Mouse (Mus musculus): ENCODE data around the gene Abcc12. TPM values are rescaled to one million over a fixed set of nuclear protein-coding genes. Genes with fewer than 3 reads are reported as not detected.

Abcc12 gene
- polyA plus RNA-seq, 1 experiment from 2014 or later = 0.14 TPM

DNA sequence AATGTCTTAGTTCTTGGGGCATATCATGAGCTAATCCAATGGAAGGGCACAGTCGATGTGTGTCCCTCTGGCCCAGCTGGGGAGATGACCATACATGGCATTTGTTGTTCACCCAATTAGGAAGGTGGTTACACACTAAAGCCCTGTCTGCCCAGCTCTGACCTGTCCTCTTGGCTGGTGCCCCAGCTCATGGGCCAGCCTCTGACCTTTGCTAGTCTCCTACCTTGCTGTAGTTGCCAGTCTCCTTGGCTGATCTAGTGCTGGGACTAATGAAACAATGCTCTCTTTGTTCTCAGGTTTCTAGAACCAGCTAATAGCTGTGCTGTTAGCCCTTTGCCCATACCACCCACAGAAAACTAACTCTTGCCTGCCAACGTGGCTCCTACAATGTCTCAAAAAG, 22.7 kb upstream of the Abcc12 start:
- no peak for ATAC-seq (ENCODE audit: insufficient read depth, low FRiP score)
- Histone ChIP-seq H3K9me3 (replicated peaks; ENCODE audit: control insufficient read depth, low read length) (no peaks in the 10 kb centered on the region), H3K9ac (ENCODE audit: low read length) (no peak overlapping the region), H3K27me3 (ENCODE audit: control insufficient read depth, insufficient read depth, low read length) (no peaks in the 10 kb centered on the region), H3K4me2 (ENCODE audit: low read depth, low read length) (no peak overlapping the region), H3K27ac (ENCODE audit: low read length) (no peak overlapping the region), H3K4me1 (ENCODE audit: control insufficient read depth, insufficient read depth, low read length) (no peaks in the 10 kb centered on the region), H3K4me3 (replicated peaks; ENCODE audit: low read length) (no peak overlapping the region), H3K36me3 (ENCODE audit: control insufficient read depth, insufficient read depth, low read length) (no peaks in the 10 kb centered on the region)
- 58% methylated on average over 2 of the region's 2 CpGs for WGBS

DNA sequence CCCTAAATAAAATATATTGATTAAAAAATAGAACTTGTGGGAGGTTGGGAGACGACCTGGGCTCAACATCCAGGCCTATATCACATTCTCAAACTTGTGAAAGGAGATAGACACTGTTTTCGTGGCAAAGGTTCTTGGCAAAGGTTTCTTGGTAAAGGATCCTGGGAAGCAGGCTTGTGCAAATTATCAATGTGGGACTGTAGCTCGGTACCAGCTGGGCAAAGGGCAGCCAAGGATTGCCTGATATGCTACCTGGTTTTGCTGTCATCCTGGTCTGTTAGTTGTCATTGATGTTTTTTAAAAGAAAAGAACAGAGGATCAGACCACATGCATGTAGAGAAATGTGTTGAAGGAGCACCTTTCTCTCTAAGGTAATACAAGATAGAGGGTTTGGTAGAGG, 19.8 kb upstream of the Abcc12 start:
- no peak overlapping the region for H3K4me3 ChIP-seq (replicated peaks; ENCODE audit: low read length)
- H3K9me3 ChIP-seq (replicated peaks; ENCODE audit: control insufficient read depth, low read length) = no peaks in the 10 kb centered on the region
- H3K9ac ChIP-seq (ENCODE audit: low read length) = no peak overlapping the region
- H3K4me2 ChIP-seq (ENCODE audit: low read depth, low read length) = no peak overlapping the region
- H3K36me3 ChIP-seq (ENCODE audit: control insufficient read depth, insufficient read depth, low read length) = no peaks in the 10 kb centered on the region
- WGBS = 74% methylated on average over 3 of the region's 3 CpGs
- no peak overlapping the region for H3K27ac ChIP-seq (ENCODE audit: low read length)
- no peak for ATAC-seq (ENCODE audit: insufficient read depth, low FRiP score)
- H3K4me1 ChIP-seq (ENCODE audit: control insufficient read depth, insufficient read depth, low read length) = no peaks in the 10 kb centered on the region
- H3K27me3 ChIP-seq (ENCODE audit: control insufficient read depth, insufficient read depth, low read length) = no peaks in the 10 kb centered on the region

DNA sequence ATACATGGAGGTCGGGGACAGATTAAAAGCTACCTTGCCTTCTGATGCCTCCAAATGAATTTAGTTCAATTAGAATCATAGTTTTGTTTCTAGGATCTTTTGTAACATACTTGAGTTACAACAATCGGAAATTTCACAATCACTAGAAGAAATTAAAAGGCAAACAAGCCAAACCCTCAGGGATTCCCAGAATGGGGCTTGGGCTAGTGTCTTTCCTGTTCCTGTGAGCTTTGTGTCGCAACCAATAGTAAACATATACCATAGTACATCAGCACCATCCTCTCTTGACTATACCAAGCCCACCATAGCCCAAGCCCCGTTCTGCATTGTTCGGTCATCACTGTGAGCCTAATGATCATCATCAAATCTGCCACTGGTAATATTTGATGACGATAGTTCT, 18.8 kb upstream of the Abcc12 start:
- no peak overlapping the region for H3K27ac ChIP-seq (ENCODE audit: low read length)
- no peak overlapping the region for H3K9ac ChIP-seq (ENCODE audit: low read length)
- WGBS = 88% methylated on average over 6 of the region's 6 CpGs

DNA sequence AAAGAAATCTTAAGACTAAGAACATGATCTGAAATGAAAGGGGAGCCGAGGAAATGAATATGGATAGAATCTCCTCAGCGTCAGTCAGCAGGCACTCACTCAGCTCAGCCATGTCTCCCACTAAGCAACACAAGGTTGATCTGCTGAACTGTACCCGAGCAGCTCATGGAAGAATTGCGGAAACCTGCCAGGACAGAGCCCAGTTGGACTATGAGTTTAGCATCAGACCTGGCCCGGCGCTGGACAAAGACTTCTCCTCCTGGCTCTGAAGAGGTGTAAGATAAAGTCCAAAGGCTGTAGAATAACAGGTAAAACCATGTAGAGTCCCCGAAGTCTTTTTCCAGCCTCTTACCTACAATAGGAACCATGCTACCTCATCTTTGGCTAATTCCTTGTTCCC, 17.2 kb upstream of the Abcc12 start:
- no peak for ATAC-seq (ENCODE audit: insufficient read depth, low FRiP score)
- no peaks in the 10 kb centered on the region for H3K4me1 ChIP-seq (ENCODE audit: control insufficient read depth, insufficient read depth, low read length)
- H3K9me3 ChIP-seq (replicated peaks; ENCODE audit: control insufficient read depth, low read length) = no peaks in the 10 kb centered on the region
- no peaks in the 10 kb centered on the region for H3K27me3 ChIP-seq (ENCODE audit: control insufficient read depth, insufficient read depth, low read length)
- H3K9ac ChIP-seq (ENCODE audit: low read length) = no peak overlapping the region
- H3K36me3 ChIP-seq (ENCODE audit: control insufficient read depth, insufficient read depth, low read length) = no peaks in the 10 kb centered on the region
- H3K27ac ChIP-seq (ENCODE audit: low read length) = no peak overlapping the region
- no peak overlapping the region for H3K4me3 ChIP-seq (replicated peaks; ENCODE audit: low read length)
- H3K4me2 ChIP-seq (ENCODE audit: low read depth, low read length) = no peak overlapping the region
- 87% methylated on average over 7 of the region's 7 CpGs for WGBS

More for the DNA sequence above, 18.8 kb upstream of the Abcc12 start:
- no peaks in the 10 kb centered on the region for H3K27me3 ChIP-seq (ENCODE audit: control insufficient read depth, insufficient read depth, low read length)
- H3K36me3 ChIP-seq (ENCODE audit: control insufficient read depth, insufficient read depth, low read length) = no peaks in the 10 kb centered on the region
- no peak for ATAC-seq (ENCODE audit: insufficient read depth, low FRiP score)
- H3K4me2 ChIP-seq (ENCODE audit: low read depth, low read length) = no peak overlapping the region
- no peaks in the 10 kb centered on the region for H3K9me3 ChIP-seq (replicated peaks; ENCODE audit: control insufficient read depth, low read length)
- H3K4me1 ChIP-seq (ENCODE audit: control insufficient read depth, insufficient read depth, low read length) = no peaks in the 10 kb centered on the region
- H3K4me3 ChIP-seq (replicated peaks; ENCODE audit: low read length) = no peak overlapping the region

DNA sequence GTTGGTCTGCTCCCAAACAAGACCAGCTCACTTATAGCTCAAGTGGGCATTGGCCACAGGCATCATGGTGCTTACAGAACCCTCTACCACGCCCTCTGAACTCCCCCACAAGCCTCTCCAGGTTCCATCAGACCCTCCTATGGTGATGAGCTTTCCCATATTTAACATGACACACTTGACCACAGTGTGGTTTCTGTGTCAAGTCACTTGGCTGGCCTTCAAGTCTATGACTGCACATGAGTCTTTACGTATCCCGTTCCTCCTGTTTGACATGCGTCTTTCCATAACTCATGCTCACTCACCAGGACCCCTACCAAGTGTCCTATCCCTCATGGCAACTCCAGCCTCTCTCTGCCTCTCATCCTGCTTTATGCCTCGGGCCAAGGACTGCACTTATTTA, 15.2 kb upstream of the Abcc12 start:
- Histone ChIP-seq H3K27me3 (ENCODE audit: control insufficient read depth, insufficient read depth, low read length) (no peaks in the 10 kb centered on the region), H3K9ac (ENCODE audit: low read length) (no peak overlapping the region), H3K4me1 (ENCODE audit: control insufficient read depth, insufficient read depth, low read length) (no peaks in the 10 kb centered on the region), H3K27ac (ENCODE audit: low read length) (no peak overlapping the region), H3K9me3 (replicated peaks; ENCODE audit: control insufficient read depth, low read length) (no peaks in the 10 kb centered on the region), H3K4me3 (replicated peaks; ENCODE audit: low read length) (no peak overlapping the region), H3K36me3 (ENCODE audit: control insufficient read depth, insufficient read depth, low read length) (no peaks in the 10 kb centered on the region), H3K4me2 (ENCODE audit: low read depth, low read length) (no peak overlapping the region)
- ATAC-seq (ENCODE audit: insufficient read depth, low FRiP score) = no peak
- WGBS = 78% methylated on average over 5 of the region's 5 CpGs

DNA sequence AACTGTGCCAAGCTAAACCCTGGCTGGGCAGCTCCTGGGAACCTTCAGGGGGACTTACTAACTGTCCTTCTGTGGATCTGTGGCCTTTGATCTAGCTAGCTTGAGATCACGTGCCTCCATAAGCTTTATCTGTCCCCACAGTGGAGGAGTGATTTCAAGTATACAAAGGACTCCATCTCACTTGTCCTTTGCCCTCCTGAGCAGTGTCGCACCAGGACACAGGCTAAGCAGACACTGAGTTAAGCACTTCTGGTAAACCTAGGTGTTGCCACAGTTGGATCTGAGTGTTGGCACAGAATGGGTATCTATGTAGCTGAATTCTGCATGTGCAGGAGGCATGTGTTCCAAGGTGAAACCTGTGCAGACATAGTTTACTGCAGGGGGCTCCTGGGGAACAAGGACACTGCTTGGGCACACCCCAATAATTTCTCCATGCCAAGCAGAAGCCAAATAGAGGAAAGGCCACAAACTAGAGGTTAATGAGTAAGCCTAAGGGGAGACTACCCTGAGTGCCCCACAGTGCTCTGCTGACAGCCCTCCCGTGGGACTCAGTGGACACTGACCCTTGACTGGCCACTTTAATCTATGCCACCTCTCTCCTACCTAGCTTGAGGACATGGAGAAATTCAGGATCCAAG, 13.8 kb upstream of the Abcc12 start:
- Histone ChIP-seq H3K4me2 (ENCODE audit: low read depth, low read length) (no peak overlapping the region), H3K27ac (ENCODE audit: low read length) (no peak overlapping the region), H3K4me1 (ENCODE audit: control insufficient read depth, insufficient read depth, low read length) (no peaks in the 10 kb centered on the region), H3K27me3 (ENCODE audit: control insufficient read depth, insufficient read depth, low read length) (no peaks in the 10 kb centered on the region), H3K9ac (ENCODE audit: low read length) (no peak overlapping the region), H3K36me3 (ENCODE audit: control insufficient read depth, insufficient read depth, low read length) (no peaks in the 10 kb centered on the region), H3K9me3 (replicated peaks; ENCODE audit: control insufficient read depth, low read length) (no peaks in the 10 kb centered on the region), H3K4me3 (replicated peaks; ENCODE audit: low read length) (no peak overlapping the region)
- WGBS = 48% methylated on average over 3 of the region's 3 CpGs
- no peak for ATAC-seq (ENCODE audit: insufficient read depth, low FRiP score)

DNA sequence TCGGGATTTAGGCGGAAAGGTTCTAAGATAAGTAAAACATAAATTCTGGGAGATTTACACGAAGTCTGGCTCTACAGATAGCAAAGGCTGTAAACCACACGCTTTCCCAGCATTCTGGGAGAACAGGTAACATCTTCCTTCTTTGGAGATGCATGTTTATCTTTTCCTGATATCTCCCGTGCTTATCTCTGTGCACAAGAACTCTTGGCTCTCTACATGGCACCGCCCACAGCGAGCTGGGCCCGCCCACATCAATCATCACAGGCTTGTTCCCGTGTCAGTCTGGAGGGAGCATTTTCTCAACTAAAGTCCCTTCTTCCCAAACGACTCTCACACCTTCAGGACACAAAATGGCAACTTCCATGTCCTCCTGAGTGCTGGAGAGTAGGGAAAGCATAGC, 12.6 kb upstream of the Abcc12 start:
- ATAC-seq (ENCODE audit: insufficient read depth, low FRiP score) = no peak
- Histone ChIP-seq H3K4me1 (ENCODE audit: control insufficient read depth, insufficient read depth, low read length) (no peaks in the 10 kb centered on the region), H3K9ac (ENCODE audit: low read length) (no peak overlapping the region), H3K27ac (ENCODE audit: low read length) (no peak overlapping the region), H3K4me3 (replicated peaks; ENCODE audit: low read length) (no peak overlapping the region), H3K9me3 (replicated peaks; ENCODE audit: control insufficient read depth, low read length) (no peaks in the 10 kb centered on the region), H3K27me3 (ENCODE audit: control insufficient read depth, insufficient read depth, low read length) (no peaks in the 10 kb centered on the region), H3K4me2 (ENCODE audit: low read depth, low read length) (no peak overlapping the region), H3K36me3 (ENCODE audit: control insufficient read depth, insufficient read depth, low read length) (no peaks in the 10 kb centered on the region)
- 49% methylated on average over 10 of the region's 10 CpGs for whole genome bisulfite sequencing

DNA sequence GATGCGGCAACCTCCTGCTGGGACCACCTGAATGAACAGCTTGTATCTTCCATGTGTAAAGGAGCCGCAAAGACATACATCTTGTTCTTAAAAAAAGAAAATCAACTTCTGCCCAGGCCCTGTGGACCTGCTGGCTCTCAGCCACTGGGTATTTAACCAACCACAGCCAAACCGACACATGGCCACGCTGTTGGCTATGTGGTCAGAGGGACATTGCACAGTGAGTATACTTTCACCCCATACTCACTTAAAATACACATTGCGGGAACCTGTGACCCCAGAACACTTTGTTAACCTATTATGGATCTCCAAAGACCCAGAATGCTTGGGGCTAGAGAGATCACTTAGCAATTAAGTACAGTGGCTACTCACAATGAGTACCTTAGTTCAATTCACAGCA, 7.9 kb upstream of the Abcc12 start:
- Histone ChIP-seq H3K4me1 (ENCODE audit: control insufficient read depth, insufficient read depth, low read length) (no peaks in the 10 kb centered on the region), H3K27ac (ENCODE audit: low read length) (no peak overlapping the region), H3K27me3 (ENCODE audit: control insufficient read depth, insufficient read depth, low read length) (no peaks in the 10 kb centered on the region), H3K4me3 (replicated peaks; ENCODE audit: low read length) (no peak overlapping the region), H3K9me3 (replicated peaks; ENCODE audit: control insufficient read depth, low read length) (no peaks in the 10 kb centered on the region), H3K36me3 (ENCODE audit: control insufficient read depth, insufficient read depth, low read length) (no peaks in the 10 kb centered on the region), H3K9ac (ENCODE audit: low read length) (no peak overlapping the region), H3K4me2 (ENCODE audit: low read depth, low read length) (no peak overlapping the region)
- no peak for ATAC-seq (ENCODE audit: insufficient read depth, low FRiP score)
- WGBS = 83% methylated on average over 5 of the region's 5 CpGs

DNA sequence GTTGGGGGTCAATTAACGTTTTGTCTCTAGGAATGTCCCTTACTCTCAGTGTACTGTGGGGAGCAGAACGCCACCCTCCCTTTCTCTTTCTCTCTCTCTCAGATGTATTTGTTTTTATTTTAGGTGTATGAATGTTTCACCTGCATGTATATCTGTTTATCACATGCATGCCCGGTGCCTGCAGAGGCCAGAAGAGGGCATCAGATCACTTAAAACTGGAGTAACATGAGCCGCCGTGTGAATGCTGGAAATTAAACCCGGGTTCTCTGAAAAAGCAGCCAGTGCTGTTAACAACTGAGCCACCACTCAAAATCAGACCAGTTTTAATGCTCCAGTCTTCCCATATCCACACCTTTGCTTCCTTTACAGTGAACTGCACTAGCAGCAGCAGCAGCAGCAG, 6.2 kb upstream of the Abcc12 start:
- Histone ChIP-seq H3K36me3 (ENCODE audit: control insufficient read depth, insufficient read depth, low read length) (no peaks in the 10 kb centered on the region), H3K27ac (ENCODE audit: low read length) (no peak overlapping the region), H3K9ac (ENCODE audit: low read length) (no peak overlapping the region), H3K4me2 (ENCODE audit: low read depth, low read length) (no peak overlapping the region), H3K4me1 (ENCODE audit: control insufficient read depth, insufficient read depth, low read length) (no peaks in the 10 kb centered on the region), H3K9me3 (replicated peaks; ENCODE audit: control insufficient read depth, low read length) (no peaks in the 10 kb centered on the region), H3K27me3 (ENCODE audit: control insufficient read depth, insufficient read depth, low read length) (no peaks in the 10 kb centered on the region), H3K4me3 (replicated peaks; ENCODE audit: low read length) (no peak overlapping the region)
- WGBS = 47% methylated on average over 6 of the region's 6 CpGs
- ATAC-seq (ENCODE audit: insufficient read depth, low FRiP score) = no peak

DNA sequence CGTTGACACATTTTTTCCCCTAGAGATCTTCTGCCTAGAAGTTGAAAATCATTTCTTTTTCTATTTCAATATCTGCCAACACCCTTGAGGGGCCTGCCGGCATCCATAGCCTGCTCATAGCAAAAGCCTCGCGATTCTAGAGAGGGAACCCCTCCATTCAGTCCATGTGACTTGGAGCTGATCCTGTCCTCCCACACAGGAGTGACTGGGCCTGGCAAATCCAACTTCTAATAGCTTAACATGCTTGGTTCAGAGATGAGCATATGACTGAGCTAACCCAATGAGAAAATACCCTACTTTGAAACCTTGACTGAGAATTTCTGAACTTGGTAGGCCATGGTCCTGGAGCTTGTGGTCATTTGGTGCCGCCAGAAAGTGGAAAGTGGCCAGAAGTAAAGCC, 5.6 kb upstream of the Abcc12 start:
- no peak overlapping the region for H3K9ac ChIP-seq (ENCODE audit: low read length)
- no peaks in the 10 kb centered on the region for H3K36me3 ChIP-seq (ENCODE audit: control insufficient read depth, insufficient read depth, low read length)
- WGBS = 42% methylated on average over 5 of the region's 5 CpGs
- H3K4me3 ChIP-seq (replicated peaks; ENCODE audit: low read length) = no peak overlapping the region
- no peak overlapping the region for H3K4me2 ChIP-seq (ENCODE audit: low read depth, low read length)
- no peak for ATAC-seq (ENCODE audit: insufficient read depth, low FRiP score)
- no peaks in the 10 kb centered on the region for H3K4me1 ChIP-seq (ENCODE audit: control insufficient read depth, insufficient read depth, low read length)
- H3K27ac ChIP-seq (ENCODE audit: low read length) = no peak overlapping the region
- H3K9me3 ChIP-seq (replicated peaks; ENCODE audit: control insufficient read depth, low read length) = no peaks in the 10 kb centered on the region
- no peaks in the 10 kb centered on the region for H3K27me3 ChIP-seq (ENCODE audit: control insufficient read depth, insufficient read depth, low read length)

Measured in stomach, embryonic 16.5 days (tissue).